Mouse (Mus musculus) midbrain, postnatal 0 days (tissue): Measurements from ENCODE around the gene Esyt2. TPM values are rescaled to one million over a fixed set of nuclear protein-coding genes. Genes with fewer than 3 reads are reported as not detected.

Experiments
- ATAC-seq: fragments of 200-750 bp; cut with Nextera tagmentation; 2 replicates; pipeline ENCODE4 v1.8.0; 2017; ENCODE audit warnings: moderate number of reproducible peaks, mild to moderate bottlenecking, moderate TSS enrichment, moderate library complexity; ENCODE audit not compliant: low FRiP score
- DNase-seq: peaks from one replicate; pipeline ENCODE4 v3.0.0-alpha.2; 2015; ENCODE audit warnings: low spot score
- H3K27ac ChIP-seq: fragments of 300-500 bp; sonication (generic); 2 replicates; pipeline ENCODE4 v1.5.1; 2014; ENCODE audit warnings: low read depth, mild to moderate bottlenecking, low read length, mixed read lengths
- H3K27me3 ChIP-seq: fragments of 300-500 bp; sonication (generic); 2 replicates; pipeline ENCODE4 v1.6.1; 2014; ENCODE audit warnings: low read length, control low read depth, mixed read lengths; ENCODE audit not compliant: insufficient read depth
- H3K36me3 ChIP-seq: fragments of 300-500 bp; sonication (generic); 2 replicates; pipeline ENCODE4 v1.6.1; 2014; ENCODE audit warnings: low read length, control low read depth, mixed read lengths; ENCODE audit not compliant: insufficient read depth
- H3K4me1 ChIP-seq: fragments of 300-500 bp; sonication (generic); 2 replicates; pipeline ENCODE4 v1.6.1; 2014; ENCODE audit warnings: mild to moderate bottlenecking, control low read depth, antibody characterized with exemption, low read length, mixed read lengths; ENCODE audit not compliant: insufficient read depth
- H3K4me2 ChIP-seq: fragments of 300-500 bp; sonication (generic); 2 replicates; pipeline ENCODE4 v1.6.1; 2014; ENCODE audit warnings: low read depth, mild to moderate bottlenecking, low read length, mixed read lengths; ENCODE audit not compliant: poor library complexity, severe bottlenecking
- H3K4me3 ChIP-seq: fragments of 300-500 bp; sonication (generic); 2 replicates; pipeline ENCODE4 v1.5.1; 2014; ENCODE audit warnings: low read depth, mild to moderate bottlenecking, low read length, moderate library complexity
- H3K9ac ChIP-seq: fragments of 300-500 bp; sonication (generic); replicated peaks from 2 replicates; pipeline ENCODE4 v1.6.1; 2014; ENCODE audit warnings: mild to moderate bottlenecking, low read length, moderate library complexity, mixed read lengths; ENCODE audit not compliant: poor library complexity, severe bottlenecking
- H3K9me3 ChIP-seq: fragments of 300-500 bp; sonication (generic); 2 replicates; pipeline ENCODE4 v1.6.1; 2016; ENCODE audit warnings: low read length, control low read depth
- CTCF ChIP-seq: IDR thresholded peaks from 2 replicates; pipeline ENCODE4 v1.5.1; 2016; ENCODE audit warnings: antibody characterized with exemption, mild to moderate bottlenecking
- WGBS: fragments of 180-500 bp; shearing (Covaris S2); extraction: QIAGEN DNeasy Blood & Tissue Kit; methylation state at CpG from one replicate; pipeline ENCODE4 v1.1.7; 2014; 5-methylcytosine and 5-hydroxymethylcytosine counted together
- polyA plus RNA-seq: library from polyadenylated mRNA; unstranded; fragments of >200 nt; fragmentation: Nextera tagmentation; extraction: Ambion mirVana; gene quantifications from 2 replicates; pipeline ENCODE4 v1.2.1, GENCODE M21; 2015
- total RNA-seq: library from RNA; depleted of rRNA; stranded (reverse); fragments of >200 nt; gene quantifications from 2 replicates; pipeline ENCODE4 v1.2.3, GENCODE M21; 2014

The Esyt2 gene
- total and polyA plus RNA-seq, 2 experiments from 2014 or later, result 8.6 to 35.1 TPM

GRCm38 (mm10) chr12:116395312-116395711 is 114.3 kb downstream of the Esyt2 start:
- ATAC-seq, result no peak
- 88% methylated on average over 2 of the region's 2 CpGs for WGBS

DNA sequence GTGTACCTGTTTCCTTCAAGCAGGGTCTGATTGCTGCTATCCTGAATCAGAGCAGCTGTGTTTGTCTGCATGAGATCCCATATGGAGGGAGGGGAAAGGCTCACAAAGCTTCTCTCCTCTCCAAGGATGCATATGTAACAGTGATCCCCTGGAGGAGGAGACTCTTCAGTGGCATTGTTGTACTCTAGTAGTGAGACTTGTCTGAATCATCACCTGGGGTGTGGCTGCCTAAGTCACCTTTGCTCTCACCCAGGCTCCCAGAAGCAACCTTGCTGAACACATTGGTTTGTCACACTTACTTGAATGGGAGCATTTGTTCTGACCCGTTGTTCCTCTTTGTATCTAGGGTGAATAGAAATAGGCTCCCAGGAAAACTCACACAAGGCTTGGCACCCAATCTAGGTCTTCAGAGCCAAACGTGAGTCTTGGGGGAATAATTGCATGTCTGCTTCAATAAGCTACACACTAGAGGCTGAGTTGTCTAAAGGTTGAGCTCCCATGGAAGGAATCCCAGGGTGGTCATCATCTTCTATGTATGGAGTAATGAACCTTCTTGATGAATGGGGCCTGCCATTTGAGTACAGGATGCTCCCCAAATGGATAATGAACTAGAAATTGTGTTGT is 115.2 kb downstream of the Esyt2 start:
- 66% methylated on average over 2 of the region's 2 CpGs for WGBS
- no peak overlapping the region for H3K4me3 ChIP-seq
- H3K27ac ChIP-seq, result no peak overlapping the region
- H3K4me1 ChIP-seq, result no peaks in the 10 kb centered on the region
- no peaks in the 10 kb centered on the region for H3K9me3 ChIP-seq
- no peak overlapping the region for H3K9ac ChIP-seq
- no peak for TF ChIP-seq CTCF
- ATAC-seq, result no peak
- H3K4me2 ChIP-seq, result no peak overlapping the region
- DNase-seq, result no peak
- H3K36me3 ChIP-seq, result no peaks in the 10 kb centered on the region
- H3K27me3 ChIP-seq, result no peaks in the 10 kb centered on the region

More at GRCm38 (mm10) chr12:116395312-116395711, 114.3 kb downstream of the Esyt2 start:
- no peaks in the 10 kb centered on the region for H3K4me1 ChIP-seq
- no peak for DNase-seq
- H3K9ac ChIP-seq, result no peak overlapping the region
- H3K9me3 ChIP-seq, result no peaks in the 10 kb centered on the region
- TF ChIP-seq CTCF, result no peak
- no peak overlapping the region for H3K4me3 ChIP-seq
- H3K27me3 ChIP-seq, result no peaks in the 10 kb centered on the region
- H3K4me2 ChIP-seq, result no peak overlapping the region
- H3K27ac ChIP-seq, result no peak overlapping the region
- H3K36me3 ChIP-seq, result no peaks in the 10 kb centered on the region

- no peak for DNase-seq
- Histone ChIP-seq H3K4me2 (peak overlapping the region; percentile 56), H3K36me3 (no peaks in the 10 kb centered on the region), H3K9me3 (peaks cover 4% of the 10 kb centered on the region; the same call in 1 of the 2 replicates), H3K27me3 (no peaks in the 10 kb centered on the region), H3K9ac (no peak overlapping the region), H3K4me3 (peak overlapping the region; percentile 59), H3K27ac (no peak overlapping the region), H3K4me1 (0 out of 2 replicates have a peak, but pooled peaks cover 3% of the 10 kb centered on the region)
- WGBS, result 96% methylated on average over 18 of the region's 18 CpGs
- ATAC-seq, result no peak
- no peak for TF ChIP-seq CTCF
Measured at GRCm38 (mm10) chr12:116404012-116404679, 123.2 kb downstream of the Esyt2 start.

DNA sequence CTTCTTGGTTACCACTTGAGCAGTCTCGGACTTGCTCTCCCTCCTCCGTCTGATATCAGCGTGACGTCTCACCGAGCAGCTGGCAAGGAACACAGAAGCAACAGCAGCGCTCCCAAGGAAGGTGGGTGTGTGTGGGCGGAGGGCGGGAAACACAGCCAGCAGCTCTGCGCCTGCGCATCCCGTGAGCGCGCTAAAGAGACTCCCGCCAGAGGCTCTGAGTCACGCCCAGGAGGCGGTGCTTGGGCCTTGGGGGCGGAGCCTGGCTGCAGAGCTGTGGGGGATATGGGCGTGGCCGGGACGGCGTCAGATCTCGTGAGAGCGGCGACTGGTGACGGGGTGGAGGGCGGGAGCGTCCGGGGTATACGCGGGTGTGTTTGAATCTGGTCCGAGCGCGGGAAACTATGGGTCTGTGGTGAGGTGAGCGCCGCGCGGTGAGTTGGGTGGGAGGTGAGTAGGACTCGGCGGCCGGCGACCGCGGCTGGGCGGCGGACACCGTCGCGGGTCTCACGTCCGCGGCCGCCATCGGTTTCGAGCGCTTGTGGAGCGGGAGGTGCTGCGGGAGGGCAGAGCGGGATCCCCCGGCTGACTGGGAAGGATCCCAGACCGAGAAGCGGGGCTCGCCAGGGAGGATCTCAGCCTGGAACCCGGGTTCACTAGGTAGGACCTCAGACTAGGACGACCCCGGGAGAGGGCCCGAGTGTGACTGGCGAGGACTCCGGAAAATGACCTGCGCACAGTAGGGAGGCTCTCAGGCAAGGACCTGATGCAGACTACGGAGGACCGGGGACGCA is 124.2 kb downstream of the Esyt2 start, which contains the start of gene Ncapg2:
Gene Ncapg2 (plus strand): TSS at position 358 of the 791 bp plus-strand sequence.
- WGBS, result under 1% methylated on average over 67 of the region's 72 CpGs
- peak; percentile 99 for ATAC-seq
- H3K9me3 ChIP-seq, result peaks cover 4% of the 10 kb centered on the region; the same call in 1 of the 2 replicates

GRCm38 (mm10) chr12:116405836-116406155 is 124.8 kb downstream of the Esyt2 start:
- peak overlapping the region; percentile 59 for H3K4me3 ChIP-seq
- peaks cover 4% of the 10 kb centered on the region; the same call in 1 of the 2 replicates for H3K9me3 ChIP-seq
- 15% methylated on average over 8 of the region's 8 CpGs for WGBS
- 0 out of 2 replicates have a peak, but pooled peaks cover 3% of the 10 kb centered on the region for H3K4me1 ChIP-seq
- no peak overlapping the region for H3K27ac ChIP-seq
- TF ChIP-seq CTCF, result no peak
- no peaks in the 10 kb centered on the region for H3K27me3 ChIP-seq
- H3K4me2 ChIP-seq, result peak overlapping the region; percentile 97
- ATAC-seq, result no peak; the same call in 1 of the 2 replicates
- no peaks in the 10 kb centered on the region for H3K36me3 ChIP-seq
- DNase-seq, result peak; percentile 3
- peak overlapping the region; percentile 52; the same call in 1 of the 2 replicates for H3K9ac ChIP-seq

More for the DNA sequence above, 124.2 kb downstream of the Esyt2 start, which contains the start of gene Ncapg2:
- H3K27ac ChIP-seq, result no peak within 1 kb of the TSS
- 0 out of 2 replicates have a peak, but pooled peaks cover 3% of the 10 kb centered on the region for H3K4me1 ChIP-seq
- TF ChIP-seq CTCF, result no peak; the same call in 1 of the 2 replicates
- H3K4me3 ChIP-seq, result peak within 1 kb of the TSS; percentile 59
- H3K36me3 ChIP-seq, result no peaks in the 10 kb centered on the region
- no peaks in the 10 kb centered on the region for H3K27me3 ChIP-seq
- peak within 1 kb of the TSS; percentile 52 for H3K9ac ChIP-seq
- peak within 1 kb of the TSS; percentile 97 for H3K4me2 ChIP-seq
- peak; percentile 99 for DNase-seq
